Mouse (Mus musculus) intestine, postnatal 0 days (tissue): ENCODE data around the gene Ccdc7b. TPM values are rescaled to one million over a fixed set of nuclear protein-coding genes. Genes with fewer than 3 reads are reported as not detected.
"Not testable (repeated sequence)": the region's sequence is repeated elsewhere in the genome, so short reads cannot be mapped to it uniquely, and the experiment has no call there.

ENCODE experiments used
- ATAC-seq: fragments of 200-750 bp; cut with Nextera tagmentation; 2 replicates; pipeline ENCODE4 v1.8.0; 2017; ENCODE audit warnings: mild to moderate bottlenecking, moderate TSS enrichment, moderate library complexity
- H3K27ac ChIP-seq: fragments of 300-500 bp; sonication (generic); 2 replicates; pipeline ENCODE4 v1.5.1; 2014; ENCODE audit warnings: mild to moderate bottlenecking, low read depth, low read length, moderate library complexity
- H3K27me3 ChIP-seq: fragments of 300-500 bp; sonication (generic); replicated peaks from 2 replicates; pipeline ENCODE4 v1.6.1; 2014; ENCODE audit warnings: low read length, mixed read lengths; ENCODE audit not compliant: control insufficient read depth, insufficient read depth
- H3K36me3 ChIP-seq: fragments of 300-500 bp; sonication (generic); 2 replicates; pipeline ENCODE4 v1.6.1; 2014; ENCODE audit warnings: mild to moderate bottlenecking, moderate library complexity; ENCODE audit not compliant: control insufficient read depth, insufficient read depth
- H3K4me1 ChIP-seq: fragments of 300-500 bp; sonication (generic); replicated peaks from 2 replicates; pipeline ENCODE4 v1.6.1; 2014; ENCODE audit warnings: antibody characterized with exemption, low read length, mixed read lengths; ENCODE audit not compliant: control insufficient read depth, insufficient read depth
- H3K4me2 ChIP-seq: fragments of 300-500 bp; sonication (generic); replicated peaks from 2 replicates; pipeline ENCODE4 v1.6.1; 2014; ENCODE audit warnings: low read depth, mild to moderate bottlenecking, moderate library complexity
- H3K4me3 ChIP-seq: fragments of 300-500 bp; sonication (generic); 2 replicates; pipeline ENCODE4 v1.5.1; 2014; ENCODE audit warnings: low read depth, low read length
- H3K9ac ChIP-seq: fragments of 300-500 bp; sonication (generic); 2 replicates; pipeline ENCODE4 v1.6.1; 2014; ENCODE audit warnings: mild to moderate bottlenecking, low read depth, low read length
- H3K9me3 ChIP-seq: fragments of 300-500 bp; sonication (generic); 2 replicates; pipeline ENCODE4 v1.6.1; 2016; ENCODE audit warnings: mixed run types; ENCODE audit not compliant: control insufficient read depth
- CTCF ChIP-seq: sonication (generic); IDR thresholded peaks from 2 replicates; pipeline ENCODE4 v1.5.1; 2016; ENCODE audit warnings: low read depth, mild to moderate bottlenecking, control low read depth, antibody characterized with exemption, moderate library complexity
- WGBS: fragments of 180-500 bp; shearing (Covaris S2); extraction: QIAGEN DNeasy Blood & Tissue Kit; methylation state at CpG from one replicate; pipeline ENCODE4 v1.1.7; 2014; 5-methylcytosine and 5-hydroxymethylcytosine counted together
- polyA plus RNA-seq: library from polyadenylated mRNA; unstranded; fragments of >200 nt; fragmentation: Nextera tagmentation; extraction: Ambion mirVana; gene quantifications from 2 replicates; pipeline ENCODE4 v1.2.1, GENCODE M21; 2015

The Ccdc7b gene
- not detected in 2 replicates for polyA plus RNA-seq

DNA sequence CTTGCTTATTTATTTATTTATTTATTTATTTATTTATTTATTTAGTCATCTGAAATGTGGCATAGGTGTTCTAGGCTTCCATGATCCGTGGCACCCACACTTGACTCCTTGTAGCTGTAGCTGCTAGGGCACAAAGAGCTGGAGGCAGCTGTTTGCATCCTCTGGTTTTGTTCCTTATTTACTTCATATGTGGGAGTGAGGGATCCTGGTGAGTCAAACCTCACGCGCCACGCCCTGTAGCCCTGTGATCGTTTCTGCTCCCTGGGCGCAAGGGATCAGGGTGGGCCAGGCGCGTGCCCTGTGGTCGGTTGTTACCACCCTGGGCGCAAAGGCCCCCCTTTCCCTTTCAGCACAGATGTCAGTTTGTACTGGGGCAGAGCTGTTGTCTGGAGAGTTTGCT is at the start of gene Ccdc7b:
TSS of gene Ccdc7b (plus strand) at position 301 of the 400 bp plus-strand sequence.
- H3K36me3 ChIP-seq, H3K4me3 ChIP-seq, H3K4me2 ChIP-seq, H3K27me3 ChIP-seq, H3K9me3 ChIP-seq, H3K9ac ChIP-seq, H3K4me1 ChIP-seq, ATAC-seq, H3K27ac ChIP-seq: not testable (repeated sequence)
- WGBS: 89% methylated on average over 1 of the region's 10 CpGs

DNA sequence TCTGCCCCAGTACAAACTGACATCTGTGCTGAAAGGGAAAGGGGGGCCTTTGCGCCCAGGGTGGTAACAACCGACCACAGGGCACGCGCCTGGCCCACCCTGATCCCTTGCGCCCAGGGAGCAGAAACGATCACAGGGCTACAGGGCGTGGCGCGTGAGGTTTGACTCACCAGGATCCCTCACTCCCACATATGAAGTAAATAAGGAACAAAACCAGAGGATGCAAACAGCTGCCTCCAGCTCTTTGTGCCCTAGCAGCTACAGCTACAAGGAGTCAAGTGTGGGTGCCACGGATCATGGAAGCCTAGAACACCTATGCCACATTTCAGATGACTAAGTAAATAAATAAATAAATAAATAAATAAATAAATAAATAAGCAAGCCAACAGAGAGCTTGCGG is 1.5 kb upstream of the Ccdc7b start, which contains the start of gene Ccdc7a:
TSS of gene Ccdc7a (minus strand) at position 101 of the 400 bp plus-strand sequence.
- H3K27ac ChIP-seq, H3K4me2 ChIP-seq, H3K9me3 ChIP-seq, H3K36me3 ChIP-seq, H3K27me3 ChIP-seq, ATAC-seq, H3K4me3 ChIP-seq, H3K4me1 ChIP-seq, H3K9ac ChIP-seq: not testable (repeated sequence)
- 89% methylated on average over 2 of the region's 11 CpGs for WGBS

DNA sequence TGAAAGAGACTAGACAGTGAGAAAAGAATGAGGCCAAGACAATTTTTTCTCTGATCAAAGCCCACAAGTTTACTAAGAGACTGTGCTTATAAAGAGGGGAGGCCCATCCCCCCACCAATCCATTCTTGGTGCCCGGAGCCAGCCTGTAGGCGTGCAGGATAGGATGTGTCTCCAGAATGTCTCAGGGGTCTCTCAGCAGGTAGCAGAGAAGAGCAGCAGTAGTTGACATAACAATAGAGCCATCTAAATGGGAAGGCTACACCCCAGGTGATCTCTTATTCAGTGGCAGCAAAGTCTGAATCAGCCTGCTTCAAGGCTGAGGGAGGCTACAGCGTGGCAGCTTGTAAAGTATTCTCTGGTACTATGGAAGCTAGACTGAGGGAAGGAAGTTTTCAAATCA is 48.8 kb downstream of the Ccdc7b start:
- not testable (repeated sequence) for H3K9me3 ChIP-seq, H3K4me1 ChIP-seq, H3K4me2 ChIP-seq, H3K27me3 ChIP-seq, H3K9ac ChIP-seq, H3K27ac ChIP-seq, ATAC-seq, H3K4me3 ChIP-seq, H3K36me3 ChIP-seq
- WGBS: 74% methylated on average over 3 of the region's 3 CpGs

DNA sequence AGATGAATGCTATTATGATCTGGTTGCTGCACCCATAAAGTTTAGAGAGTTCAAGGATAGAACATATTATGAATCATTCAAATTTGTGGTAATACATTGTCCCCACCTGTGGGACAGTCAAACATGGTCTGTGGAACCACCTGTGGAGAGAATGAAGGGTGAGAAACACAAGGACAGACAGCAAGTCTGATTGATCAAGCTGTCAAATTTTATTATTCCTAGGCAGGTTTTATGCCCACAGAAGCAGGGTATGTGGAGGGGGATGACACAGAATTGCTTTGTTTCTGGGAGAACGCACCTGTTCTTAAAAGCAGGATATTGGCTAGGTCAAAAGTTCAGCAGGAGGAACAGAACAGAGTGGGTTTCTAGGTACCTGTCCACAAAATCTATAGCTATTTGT is 64.6 kb downstream of the Ccdc7b start, which contains the start of gene Gm10999:
TSS of gene Gm10999 (minus strand) at position 101 of the 400 bp plus-strand sequence.
- WGBS: 72% methylated on average over 1 of the region's 1 CpGs
- no peaks in the 10 kb centered on the region for H3K36me3 ChIP-seq
- no peak for ATAC-seq

DNA sequence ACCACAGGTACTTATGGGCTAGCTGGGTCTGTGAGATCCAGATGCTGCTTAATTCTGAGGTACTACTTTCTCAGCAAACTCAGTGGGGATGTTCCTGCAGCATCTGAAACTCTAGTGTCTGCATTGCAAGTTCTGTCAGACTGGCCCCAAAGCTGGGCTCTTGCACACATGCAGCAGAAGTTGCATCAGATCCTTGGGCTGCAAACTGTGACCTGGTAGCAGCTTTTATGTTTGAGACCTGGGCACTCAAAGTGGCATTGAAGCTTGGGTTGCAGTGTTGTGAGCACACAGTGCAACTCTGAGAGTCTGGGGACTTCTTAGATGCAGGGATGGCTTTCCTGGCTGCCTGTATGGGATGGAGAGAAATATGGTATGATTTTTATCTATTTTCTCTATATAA is 66.5 kb downstream of the Ccdc7b start:
- Histone ChIP-seq H3K4me1 (no peaks in the 10 kb centered on the region), H3K9ac (no peak overlapping the region)
- no peak for TF ChIP-seq CTCF

More for the DNA sequence above, 64.6 kb downstream of the Ccdc7b start, which contains the start of gene Gm10999:
- Histone ChIP-seq H3K27ac (no peak within 1 kb of the TSS), H3K4me1 (no peaks in the 10 kb centered on the region), H3K27me3 (no peaks in the 10 kb centered on the region), H3K9me3 (no peaks in the 10 kb centered on the region), H3K4me3 (no peak within 1 kb of the TSS), H3K4me2 (no peak within 1 kb of the TSS), H3K9ac (no peak within 1 kb of the TSS)
- TF ChIP-seq CTCF: no peak

More for the DNA sequence above, 66.5 kb downstream of the Ccdc7b start:
- no peak overlapping the region for H3K4me2 ChIP-seq
- no peaks in the 10 kb centered on the region for H3K9me3 ChIP-seq
- H3K4me3 ChIP-seq: no peak overlapping the region
- no peaks in the 10 kb centered on the region for H3K27me3 ChIP-seq
- H3K36me3 ChIP-seq: no peaks in the 10 kb centered on the region
- no peak overlapping the region for H3K27ac ChIP-seq
- no peak for ATAC-seq

Other genes with a start within 250 kb of the Ccdc7b start
- not detected in 2 replicates for gene Ccdc7a, start 1.6 kb upstream of the Ccdc7b start, polyA plus RNA-seq
- gene Gm10999, start 64.5 kb downstream of the Ccdc7b start, polyA plus RNA-seq: not detected in 2 replicates
- 15.8 and 18.6 TPM in 2 replicates for gene 2610044O15Rik8, start 167.3 kb downstream of the Ccdc7b start, polyA plus RNA-seq